Mouse (Mus musculus) embryonic facial prominence, embryonic 14.5 days (tissue): ENCODE results near the gene Ccdc142. TPM values are rescaled to one million over a fixed set of nuclear protein-coding genes. Genes with fewer than 3 reads are reported as not detected.

Source experiments
- ATAC-seq: fragments of 200-750 bp; cut with Nextera tagmentation; 2 replicates; pipeline ENCODE4 v1.8.0; 2017; ENCODE audit warnings: low read depth, moderate number of reproducible peaks, moderate TSS enrichment
- DNase-seq: peaks from one replicate; pipeline ENCODE4 v3.0.0-alpha.2; 2015; ENCODE audit warnings: low spot score
- H3K27ac ChIP-seq: fragments of 300-500 bp; sonication (generic); replicated peaks from 2 replicates; pipeline ENCODE4 v1.5.1; 2014; ENCODE audit warnings: low read depth, mild to moderate bottlenecking, low read length, moderate library complexity
- H3K27me3 ChIP-seq: fragments of 300-500 bp; sonication (generic); replicated peaks from 2 replicates; pipeline ENCODE4 v1.6.1; 2014; ENCODE audit warnings: low read length; ENCODE audit not compliant: control insufficient read depth, insufficient read depth
- H3K36me3 ChIP-seq: fragments of 300-500 bp; sonication (generic); 2 replicates; pipeline ENCODE4 v1.6.1; 2014; ENCODE audit warnings: low read length, mixed read lengths; ENCODE audit not compliant: control insufficient read depth, insufficient read depth
- H3K4me1 ChIP-seq: fragments of 300-500 bp; sonication (generic); 2 replicates; pipeline ENCODE4 v1.6.1; 2014; ENCODE audit warnings: antibody characterized with exemption, low read length; ENCODE audit not compliant: control insufficient read depth, insufficient read depth
- H3K4me2 ChIP-seq: fragments of 300-500 bp; sonication (generic); 2 replicates; pipeline ENCODE4 v1.6.1; 2014; ENCODE audit warnings: low read depth, mild to moderate bottlenecking, low read length, moderate library complexity, mixed read lengths
- H3K4me3 ChIP-seq: fragments of 300-500 bp; sonication (generic); 2 replicates; pipeline ENCODE4 v1.5.1; 2014; ENCODE audit warnings: low read depth, mild to moderate bottlenecking, low read length
- H3K9ac ChIP-seq: fragments of 300-500 bp; sonication (generic); 2 replicates; pipeline ENCODE4 v1.6.1; 2014; ENCODE audit warnings: low read depth, mild to moderate bottlenecking, low read length, moderate library complexity, mixed read lengths
- H3K9me3 ChIP-seq: fragments of 300-500 bp; sonication (generic); 2 replicates; pipeline ENCODE4 v1.6.1; 2016; ENCODE audit warnings: low read length; ENCODE audit not compliant: control insufficient read depth
- WGBS: fragments of 180-500 bp; shearing (Covaris S2); extraction: QIAGEN DNeasy Blood & Tissue Kit; methylation state at CpG from one replicate; pipeline ENCODE4 v1.1.7; 2014; 5-methylcytosine and 5-hydroxymethylcytosine counted together
- polyA plus RNA-seq: library from polyadenylated mRNA; unstranded; fragments of >200 nt; fragmentation: Nextera tagmentation; extraction: Ambion mirVana; gene quantifications from 2 replicates; pipeline ENCODE4 v1.2.1, GENCODE M21; 2014

The Ccdc142 gene
- 1.3 and 3.4 TPM in 2 replicates for polyA plus RNA-seq

DNA sequence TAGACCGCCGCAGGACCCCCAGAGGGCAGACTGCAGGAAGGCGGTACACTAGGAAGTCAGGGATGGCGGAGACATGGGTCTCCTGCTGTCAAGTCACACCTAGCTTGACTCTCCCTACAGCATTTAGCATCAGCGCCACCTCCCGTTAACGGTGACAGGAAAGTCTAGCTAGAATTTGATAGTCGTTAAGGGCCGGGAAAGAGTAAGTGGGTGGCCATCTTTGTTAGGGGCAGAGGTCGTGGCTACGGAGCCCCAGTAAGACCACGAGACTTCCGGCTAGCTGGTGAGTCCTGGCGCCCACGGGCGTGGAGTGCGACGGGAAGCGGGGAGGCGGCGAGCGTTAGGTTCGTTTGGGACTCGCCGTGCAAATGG lies at the start of gene Ccdc142, which contains the start of gene Gm42688:
Gene Ccdc142 (plus strand): TSS at position 286 of the 372 bp plus-strand sequence.
Gene Gm42688 (plus strand): TSS at position 302 of the 372 bp plus-strand sequence.
- H3K27me3 ChIP-seq, result 0 out of 2 replicates have a peak, but pooled peaks cover 5% of the 10 kb centered on the region
- H3K9me3 ChIP-seq, result no peaks in the 10 kb centered on the region
- peak; percentile 89 for ATAC-seq
- 2% methylated on average over 11 of the region's 25 CpGs for WGBS
- peak within 1 kb of the TSS; percentile 73 for H3K9ac ChIP-seq
- H3K4me2 ChIP-seq, result peak within 1 kb of the TSS; percentile 97
- H3K27ac ChIP-seq, result peak within 1 kb of the TSS; percentile 74
- H3K4me1 ChIP-seq, result peaks cover 5% of the 10 kb centered on the region; the same call in 1 of the 2 replicates
- peak; percentile 94 for DNase-seq
- 0 out of 2 replicates have a peak, but pooled peaks cover 3% of the 10 kb centered on the region for H3K36me3 ChIP-seq
- peak within 1 kb of the TSS; percentile 73 for H3K4me3 ChIP-seq

DNA sequence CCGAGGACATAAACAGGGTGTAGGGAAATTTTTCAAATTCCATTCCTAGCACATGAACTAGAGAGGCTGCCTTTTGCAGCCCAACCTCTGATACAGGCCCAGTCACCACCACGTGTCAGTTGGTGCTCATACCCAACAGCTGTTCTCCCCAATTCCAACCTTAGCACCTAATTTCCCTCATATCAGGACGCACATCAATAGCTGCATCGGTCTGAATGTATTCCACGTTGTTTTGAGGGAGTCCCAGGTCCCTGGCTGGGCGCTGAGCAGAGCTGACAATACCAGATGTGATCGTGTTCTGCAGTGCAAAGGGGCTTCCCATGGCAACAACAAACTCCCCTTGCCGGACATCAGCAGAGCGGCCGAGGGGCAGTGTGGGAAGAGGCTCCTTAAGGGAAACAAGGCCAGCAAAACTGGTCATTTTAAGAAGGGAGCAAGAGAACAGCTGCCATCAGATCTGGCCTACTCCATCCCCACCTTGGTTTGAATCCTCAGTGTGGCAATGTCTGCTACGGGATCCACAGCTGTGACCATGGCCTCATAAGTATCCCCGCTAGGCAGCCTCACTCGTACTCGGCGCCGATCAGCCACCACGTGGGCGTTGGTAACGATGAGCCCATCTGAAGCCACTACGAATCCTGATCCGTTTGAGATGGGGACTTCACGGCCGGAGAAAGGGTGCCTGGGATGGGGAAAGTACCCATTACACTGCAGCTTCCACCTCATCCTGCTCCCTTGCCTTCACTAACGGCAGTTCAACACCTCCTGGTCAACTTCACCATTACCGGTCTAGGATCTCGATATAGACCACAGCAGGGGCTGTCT lies 48.1 kb upstream of the Ccdc142 start:
- H3K4me1 ChIP-seq, result peaks cover 17% of the 10 kb centered on the region
- H3K36me3 ChIP-seq, result peaks cover 39% of the 10 kb centered on the region
- H3K4me2 ChIP-seq, result peak overlapping the region; percentile 82
- H3K27me3 ChIP-seq, result no peaks in the 10 kb centered on the region
- DNase-seq, result peak; percentile 66
- H3K4me3 ChIP-seq, result peak overlapping the region; percentile 94
- no peaks in the 10 kb centered on the region for H3K9me3 ChIP-seq
- H3K27ac ChIP-seq, result peak overlapping the region; percentile 87
- ATAC-seq, result no peak
- under 1% methylated on average over 26 of the region's 26 CpGs for WGBS
- H3K9ac ChIP-seq, result peak overlapping the region; percentile 92

DNA sequence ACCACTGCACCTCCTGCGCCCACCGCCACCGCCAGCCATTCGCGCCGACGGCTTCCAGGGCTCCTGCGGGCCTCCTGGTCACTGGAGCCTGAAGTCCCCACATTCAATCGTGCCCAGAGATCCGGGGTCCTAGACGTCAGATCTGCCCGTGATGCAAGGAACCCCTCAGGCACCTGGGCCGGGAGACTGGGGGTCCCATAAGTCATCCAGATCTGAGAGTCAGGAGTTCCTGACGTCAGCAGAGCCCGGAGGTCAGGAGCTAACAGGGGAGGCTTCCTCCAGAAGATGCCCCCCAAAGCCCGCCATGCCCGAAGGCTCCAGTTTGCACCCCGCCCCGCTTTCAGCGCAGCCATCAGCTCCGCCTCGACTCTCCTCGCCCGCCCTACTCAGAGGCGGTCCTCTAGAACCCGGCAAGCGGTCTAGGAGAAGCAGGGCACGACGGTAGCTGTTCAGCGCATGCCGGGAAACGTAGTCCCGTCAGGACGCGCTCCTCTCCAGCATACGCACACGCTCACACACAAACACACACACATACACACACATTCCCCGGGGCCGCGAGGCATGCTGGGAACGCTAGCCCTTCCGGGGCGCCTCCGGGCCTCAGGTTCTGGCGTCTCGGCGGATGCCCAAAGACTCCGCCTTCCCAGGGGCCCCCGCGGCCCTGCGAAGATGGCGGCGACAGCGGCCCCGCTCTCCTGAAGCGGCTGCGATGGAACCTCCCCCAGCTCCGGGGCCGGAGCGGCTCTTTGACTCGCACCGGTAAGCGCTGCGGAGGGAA lies 47.1 kb upstream of the Ccdc142 start, which contains the start of gene Aup1:
Gene Aup1 (plus strand): TSS at position 448 of the 778 bp plus-strand sequence.
- DNase-seq (peak; percentile 99), ATAC-seq (peak; percentile 98)
- H3K4me1 ChIP-seq, result peaks cover 17% of the 10 kb centered on the region
- no peaks in the 10 kb centered on the region for H3K27me3 ChIP-seq
- no peaks in the 10 kb centered on the region for H3K9me3 ChIP-seq
- peaks cover 39% of the 10 kb centered on the region for H3K36me3 ChIP-seq
- H3K4me2 ChIP-seq, result peak within 1 kb of the TSS; percentile 82
- peak within 1 kb of the TSS; percentile 94 for H3K4me3 ChIP-seq
- H3K9ac ChIP-seq, result peak within 1 kb of the TSS; percentile 92
- WGBS, result 0% methylated on average over 40 of the region's 64 CpGs
- peak within 1 kb of the TSS; percentile 87 for H3K27ac ChIP-seq

DNA sequence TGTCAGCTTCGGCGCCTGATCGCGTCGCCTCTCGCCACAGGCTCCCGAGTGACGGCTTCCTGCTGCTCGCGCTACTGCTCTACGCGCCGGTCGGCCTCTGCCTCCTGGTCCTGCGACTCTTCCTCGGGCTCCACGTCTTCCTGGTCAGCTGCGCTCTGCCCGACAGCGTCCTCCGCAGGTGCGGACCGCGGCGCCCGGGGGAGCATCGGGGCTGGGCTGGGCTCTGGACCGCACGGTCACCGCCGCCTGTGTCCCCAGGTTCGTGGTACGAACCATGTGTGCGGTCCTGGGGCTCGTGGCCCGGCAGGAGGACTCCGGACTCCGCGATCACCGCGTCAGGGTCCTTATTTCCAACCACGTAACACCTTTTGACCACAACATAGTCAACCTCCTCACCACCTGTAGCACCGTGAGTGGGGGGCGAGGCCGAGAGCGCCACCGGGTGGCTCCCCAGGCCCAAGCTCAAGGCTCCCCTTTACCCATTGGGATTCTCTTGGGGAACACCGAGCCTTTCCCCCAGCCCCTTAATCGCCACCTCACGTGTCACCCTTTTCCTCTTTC lies 46.5 kb upstream of the Ccdc142 start, which contains the start of gene Htra2:
Gene Htra2 (minus strand): TSS at position 403 of the 561 bp plus-strand sequence.
- no peaks in the 10 kb centered on the region for H3K27me3 ChIP-seq
- peak within 1 kb of the TSS; percentile 94 for H3K4me3 ChIP-seq
- DNase-seq (no peak), ATAC-seq (peak; percentile 16)
- peaks cover 17% of the 10 kb centered on the region for H3K4me1 ChIP-seq
- H3K9ac ChIP-seq, result peak within 1 kb of the TSS; percentile 92
- H3K27ac ChIP-seq, result peak within 1 kb of the TSS; percentile 87
- H3K4me2 ChIP-seq, result peak within 1 kb of the TSS; percentile 82
- WGBS, result under 1% methylated on average over 34 of the region's 50 CpGs
- peaks cover 36% of the 10 kb centered on the region for H3K36me3 ChIP-seq
- no peaks in the 10 kb centered on the region for H3K9me3 ChIP-seq

DNA sequence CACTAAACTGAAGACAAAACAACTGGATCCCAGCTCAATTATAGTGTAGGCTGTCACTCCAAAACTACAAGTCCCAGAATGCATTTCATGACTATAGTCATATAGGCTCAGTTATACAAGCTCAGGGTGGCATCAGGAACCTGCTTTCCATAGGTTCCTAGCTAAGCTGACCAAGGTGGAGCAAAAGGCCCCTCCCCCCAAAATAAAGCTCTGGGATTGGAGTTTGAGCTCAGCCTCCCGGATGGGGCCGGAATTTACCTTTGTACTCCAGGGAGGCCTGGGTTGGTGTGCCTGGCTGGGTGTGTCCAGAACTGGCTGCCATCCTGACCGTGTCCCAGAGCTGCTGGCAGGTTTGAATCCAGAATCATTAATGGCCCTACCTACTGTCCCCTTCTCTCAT lies 43.6 kb upstream of the Ccdc142 start, which contains the start of gene Dqx1:
Gene Dqx1 (plus strand): TSS at position 55 of the 400 bp plus-strand sequence.
- no peak within 1 kb of the TSS for H3K9ac ChIP-seq
- H3K4me1 ChIP-seq, result peaks cover 12% of the 10 kb centered on the region
- 44% methylated on average over 3 of the region's 3 CpGs for WGBS
- peaks cover 15% of the 10 kb centered on the region for H3K36me3 ChIP-seq
- no peak within 1 kb of the TSS for H3K4me2 ChIP-seq
- peaks cover 12% of the 10 kb centered on the region for H3K27me3 ChIP-seq
- no peak within 1 kb of the TSS for H3K27ac ChIP-seq
- no peak within 1 kb of the TSS for H3K4me3 ChIP-seq
- DNase-seq (peak; percentile 54), ATAC-seq (no peak)
- H3K9me3 ChIP-seq, result no peaks in the 10 kb centered on the region

DNA sequence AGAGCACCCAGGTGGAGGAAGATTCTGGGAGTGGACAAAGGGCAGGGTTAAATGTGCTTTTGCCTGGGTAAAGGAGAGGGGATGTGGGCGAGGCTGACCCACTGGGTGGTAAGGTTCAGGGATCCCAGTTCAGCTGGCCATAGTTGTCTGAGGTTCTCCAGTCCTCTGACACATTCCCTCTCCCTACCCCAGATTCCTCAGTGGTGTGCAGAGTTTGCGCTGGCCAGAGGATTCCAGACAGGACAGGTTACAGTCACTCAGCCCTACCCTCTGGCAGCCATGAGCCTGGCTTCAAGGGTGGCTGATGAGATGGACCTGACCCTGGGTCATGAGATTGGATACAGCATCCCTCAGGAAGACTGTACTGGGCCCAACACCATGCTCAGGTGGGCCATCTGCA lies 42.7 kb upstream of the Ccdc142 start:
- Histone ChIP-seq H3K9me3 (no peaks in the 10 kb centered on the region), H3K4me3 (no peak overlapping the region), H3K9ac (no peak overlapping the region), H3K4me1 (peaks cover 8% of the 10 kb centered on the region), H3K27ac (no peak overlapping the region), H3K36me3 (peaks cover 15% of the 10 kb centered on the region), H3K27me3 (peaks cover 20% of the 10 kb centered on the region), H3K4me2 (no peak overlapping the region)
- WGBS, result 100% methylated on average over 2 of the region's 2 CpGs
- ATAC-seq (no peak), DNase-seq (no peak)

DNA sequence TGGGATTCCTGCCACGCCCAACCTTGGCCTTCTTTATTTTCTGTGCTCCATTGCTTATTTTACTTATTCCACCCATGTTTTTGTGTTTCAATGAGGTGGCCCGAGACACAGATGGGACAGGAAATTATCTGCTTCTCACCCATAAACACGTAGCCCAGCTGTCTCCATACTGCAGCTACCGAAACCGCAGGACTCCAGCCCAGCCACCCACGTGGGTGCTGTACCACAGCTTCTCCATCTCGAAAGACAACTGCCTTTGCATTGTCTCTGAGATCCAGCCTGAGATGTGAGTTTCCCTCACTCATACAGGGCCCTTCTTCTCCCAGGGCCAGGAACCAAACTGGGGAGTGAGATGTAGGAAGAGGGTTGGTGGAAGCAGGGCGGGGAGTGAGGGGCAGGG lies 35.4 kb upstream of the Ccdc142 start:
- ATAC-seq (no peak), DNase-seq (no peak)
- Histone ChIP-seq H3K4me1 (peaks cover 2% of the 10 kb centered on the region), H3K27me3 (peaks cover 91% of the 10 kb centered on the region), H3K36me3 (no peaks in the 10 kb centered on the region), H3K9ac (no peak overlapping the region), H3K9me3 (no peaks in the 10 kb centered on the region), H3K4me3 (no peak overlapping the region), H3K4me2 (no peak overlapping the region), H3K27ac (no peak overlapping the region)
- WGBS, result 34% methylated on average over 8 of the region's 8 CpGs

DNA sequence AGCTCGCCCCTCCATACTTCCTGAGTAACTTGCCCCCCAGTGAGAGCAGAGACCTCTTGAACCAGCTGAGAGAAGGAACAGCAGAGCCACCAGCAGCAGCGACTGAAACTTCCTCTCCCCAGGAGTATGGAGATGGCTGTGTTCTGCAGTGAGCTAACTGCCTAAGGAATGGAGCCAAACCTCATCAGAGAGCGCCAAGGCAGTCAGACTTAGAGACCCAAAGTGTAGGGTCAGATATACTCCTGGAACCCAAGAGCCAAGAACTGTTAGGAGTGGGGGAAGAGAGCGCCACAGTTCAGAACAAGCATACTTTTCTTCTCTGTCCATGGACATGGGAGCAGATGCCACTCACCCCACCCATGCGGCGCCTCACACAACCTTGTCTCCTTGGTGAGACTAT lies 35.0 kb upstream of the Ccdc142 start:
- WGBS, result 36% methylated on average over 6 of the region's 6 CpGs
- H3K4me2 ChIP-seq, result no peak overlapping the region
- no peaks in the 10 kb centered on the region for H3K9me3 ChIP-seq
- ATAC-seq (no peak), DNase-seq (no peak)
- no peaks in the 10 kb centered on the region for H3K36me3 ChIP-seq
- peaks cover 5% of the 10 kb centered on the region for H3K4me1 ChIP-seq
- H3K4me3 ChIP-seq, result no peak overlapping the region
- no peak overlapping the region for H3K27ac ChIP-seq
- peaks cover 96% of the 10 kb centered on the region for H3K27me3 ChIP-seq
- no peak overlapping the region for H3K9ac ChIP-seq
